Mouse (Mus musculus): ENCODE measurements at regions not wholly inside any gene's neighbourhood (a gene's known extent, or its start where the extent isn't known, plus 50 kb on each side); places are given as distances from the start of the nearest gene placed in this dataset.
"Not testable (repeated sequence)": the region's sequence is repeated elsewhere in the genome, so short reads cannot be mapped to it uniquely, and the experiment has no call there.

- no peak for DNase-seq
These were observed 54.4 kb upstream of the Tcf12 start for GRCm38 (mm10) chr9:72166084-72166483.

- DNase-seq = no peak
These were observed 54.9 kb upstream of the Tcf12 start for GRCm38 (mm10) chr9:72166611-72167010.

GRCm38 (mm10) chr9:72169231-72169630 lies 57.6 kb upstream of the Tcf12 start:
- no peak for DNase-seq

- DNase-seq = no peak
These were observed 58.1 kb upstream of the Tcf12 start for GRCm38 (mm10) chr9:72169728-72170188.

GRCm38 (mm10) chr9:72170235-72170634 lies 58.6 kb upstream of the Tcf12 start:
- no peak for DNase-seq

- DNase-seq = no peak
These were observed 60.7 kb upstream of the Tcf12 start for GRCm38 (mm10) chr9:72172331-72172730.

GRCm38 (mm10) chr9:72180972-72181371 lies 69.3 kb upstream of the Tcf12 start:
- DNase-seq = no peak

- DNase-seq = no peak
These were observed 71.7 kb upstream of the Tcf12 start for GRCm38 (mm10) chr9:72183336-72183735.

- no peak for DNase-seq
These were observed 72.3 kb upstream of the Tcf12 start for GRCm38 (mm10) chr9:72183925-72184324.

- no peak for DNase-seq
These were observed 78.2 kb upstream of the Tcf12 start for GRCm38 (mm10) chr9:72189867-72190266.

GRCm38 (mm10) chr9:72190631-72191030 lies 79.0 kb upstream of the Tcf12 start:
- DNase-seq = no peak

GRCm38 (mm10) chr9:72191091-72191490 lies 79.4 kb upstream of the Tcf12 start:
- DNase-seq = no peak

GRCm38 (mm10) chr9:72192051-72192952 lies 80.6 kb upstream of the Tcf12 start:
- peak in 1 of 2 experiments; percentile 37 for DNase-seq

- not testable (repeated sequence) for DNase-seq
These were observed 81.3 kb upstream of the Tcf12 start for GRCm38 (mm10) chr9:72192953-72193337.

GRCm38 (mm10) chr9:72195348-72195747 lies 79.3 kb upstream of the Zfp280d start:
- DNase-seq = no peak

GRCm38 (mm10) chr9:72196626-72197330 lies 77.9 kb upstream of the Zfp280d start:
- DNase-seq = peak; percentile 58 to 59

- DNase-seq = no peak
These were observed 77.3 kb upstream of the Zfp280d start for GRCm38 (mm10) chr9:72197331-72197732.

GRCm38 (mm10) chr9:72198976-72199375 lies 75.7 kb upstream of the Zfp280d start:
- DNase-seq = no peak

GRCm38 (mm10) chr9:72204357-72204905 lies 70.2 kb upstream of the Zfp280d start:
- no peak for DNase-seq

GRCm38 (mm10) chr9:72205815-72206214 lies 68.8 kb upstream of the Zfp280d start:
- no peak for DNase-seq

- DNase-seq = no peak
These were observed 67.7 kb upstream of the Zfp280d start for GRCm38 (mm10) chr9:72206911-72207310.

GRCm38 (mm10) chr9:72208296-72208695 lies 66.4 kb upstream of the Zfp280d start:
- DNase-seq = no peak

GRCm38 (mm10) chr9:72217296-72218028 lies 57.2 kb upstream of the Zfp280d start:
- DNase-seq = no peak
